Mouse (Mus musculus): ENCODE measurements around the gene Ppp2r3d. TPM values are rescaled to one million over a fixed set of nuclear protein-coding genes. Genes with fewer than 3 reads are reported as not detected.

The Ppp2r3d gene
- polyA plus RNA-seq, 1 experiment: 167 TPM

- Histone ChIP-seq H3K4me3 (replicated peaks; ENCODE audit: insufficient read depth, low read depth, low read length) (no peak overlapping the region), H3K27me3 (ENCODE audit: control insufficient read depth, insufficient read depth, low read length) (no peaks in the 10 kb centered on the region), H3K27ac (ENCODE audit: insufficient read depth, low read length) (no peak overlapping the region), H3K4me1 (ENCODE audit: control insufficient read depth, insufficient read depth, low read length) (no peaks in the 10 kb centered on the region)
- TF ChIP-seq CTCF (IDR thresholded peaks at IDR 0.05; ENCODE audit: borderline replicate concordance, insufficient read depth, low read depth, low read length) (no peak), POLR2A (IDR thresholded peaks at IDR 0.05; ENCODE audit: borderline replicate concordance, insufficient read depth, low read length) (no peak)
- DNase-seq: peak; percentile 23 to 31
- WGBS: 98% methylated on average over 45 of the region's 45 CpGs
Measured at GRCm38 (mm10) chr9:124441681-124442532, 34.8 kb downstream of the Ppp2r3d start.

- H3K4me1 ChIP-seq (ENCODE audit: control insufficient read depth, insufficient read depth, low read length): no peaks in the 10 kb centered on the region
- TF ChIP-seq POLR2A (IDR thresholded peaks at IDR 0.05; ENCODE audit: borderline replicate concordance, insufficient read depth, low read length) (no peak), CTCF (IDR thresholded peaks at IDR 0.05; ENCODE audit: borderline replicate concordance, insufficient read depth, low read depth, low read length) (no peak)
- H3K4me3 ChIP-seq (replicated peaks; ENCODE audit: insufficient read depth, low read depth, low read length): no peak overlapping the region
- DNase-seq: peak in 1 of 2 experiments; percentile 39
- H3K27me3 ChIP-seq (ENCODE audit: control insufficient read depth, insufficient read depth, low read length): no peaks in the 10 kb centered on the region
- no peak overlapping the region for H3K27ac ChIP-seq (ENCODE audit: insufficient read depth, low read length)
- 80% methylated on average over 14 of the region's 14 CpGs for WGBS
Measured at GRCm38 (mm10) chr9:124440724-124441045, 36.0 kb downstream of the Ppp2r3d start.

- no peak overlapping the region for H3K4me3 ChIP-seq (replicated peaks; ENCODE audit: insufficient read depth, low read depth, low read length)
- H3K27me3 ChIP-seq (ENCODE audit: control insufficient read depth, insufficient read depth, low read length): no peaks in the 10 kb centered on the region
- no peaks in the 10 kb centered on the region for H3K4me1 ChIP-seq (ENCODE audit: control insufficient read depth, insufficient read depth, low read length)
- no peak overlapping the region for H3K27ac ChIP-seq (ENCODE audit: insufficient read depth, low read length)
- TF ChIP-seq POLR2A (IDR thresholded peaks at IDR 0.05; ENCODE audit: borderline replicate concordance, insufficient read depth, low read length) (no peak), CTCF (IDR thresholded peaks at IDR 0.05; ENCODE audit: borderline replicate concordance, insufficient read depth, low read depth, low read length) (no peak)
- DNase-seq: peak in 1 of 2 experiments; percentile 43
- 93% methylated on average over 29 of the region's 29 CpGs for WGBS
Measured at GRCm38 (mm10) chr9:124439848-124440723, 36.6 kb downstream of the Ppp2r3d start.

- H3K27me3 ChIP-seq (ENCODE audit: control insufficient read depth, insufficient read depth, low read length): no peaks in the 10 kb centered on the region
- H3K27ac ChIP-seq (ENCODE audit: insufficient read depth, low read length): no peak overlapping the region
- no peaks in the 10 kb centered on the region for H3K4me1 ChIP-seq (ENCODE audit: control insufficient read depth, insufficient read depth, low read length)
- TF ChIP-seq CTCF (IDR thresholded peaks at IDR 0.05; ENCODE audit: borderline replicate concordance, insufficient read depth, low read depth, low read length) (no peak), POLR2A (IDR thresholded peaks at IDR 0.05; ENCODE audit: borderline replicate concordance, insufficient read depth, low read length) (no peak)
- 97% methylated on average over 13 of the region's 13 CpGs for WGBS
- H3K4me3 ChIP-seq (replicated peaks; ENCODE audit: insufficient read depth, low read depth, low read length): no peak overlapping the region
- DNase-seq: peak; percentile 33 to 42
Measured at GRCm38 (mm10) chr9:124439403-124439847, 37.3 kb downstream of the Ppp2r3d start.

- Histone ChIP-seq H3K27ac (ENCODE audit: insufficient read depth, low read length) (no peak overlapping the region), H3K4me3 (replicated peaks; ENCODE audit: insufficient read depth, low read depth, low read length) (no peak overlapping the region), H3K4me1 (ENCODE audit: control insufficient read depth, insufficient read depth, low read length) (no peaks in the 10 kb centered on the region), H3K27me3 (ENCODE audit: control insufficient read depth, insufficient read depth, low read length) (no peaks in the 10 kb centered on the region)
- 97% methylated on average over 22 of the region's 22 CpGs for WGBS
- peak; percentile 20 to 24 for DNase-seq
- TF ChIP-seq CTCF (IDR thresholded peaks at IDR 0.05; ENCODE audit: borderline replicate concordance, insufficient read depth, low read depth, low read length): no peak
- no peak for TF ChIP-seq POLR2A (IDR thresholded peaks at IDR 0.05; ENCODE audit: borderline replicate concordance, insufficient read depth, low read length)
Measured at GRCm38 (mm10) chr9:124438686-124439346, 37.9 kb downstream of the Ppp2r3d start.

GRCm38 (mm10) chr9:124425411-124425885 is 51.2 kb downstream of the Ppp2r3d start:
- H3K27ac ChIP-seq (ENCODE audit: insufficient read depth, low read length): peak overlapping the region; percentile 94
- no peaks in the 10 kb centered on the region for H3K27me3 ChIP-seq (ENCODE audit: control insufficient read depth, insufficient read depth, low read length)
- peak; percentile 69; the same call in 1 of the 2 replicates for TF ChIP-seq POLR2A (IDR thresholded peaks at IDR 0.05; ENCODE audit: borderline replicate concordance, insufficient read depth, low read length)
- TF ChIP-seq CTCF (IDR thresholded peaks at IDR 0.05; ENCODE audit: borderline replicate concordance, insufficient read depth, low read depth, low read length): no peak
- under 1% methylated on average over 44 of the region's 47 CpGs for WGBS
- no peaks in the 10 kb centered on the region for H3K4me1 ChIP-seq (ENCODE audit: control insufficient read depth, insufficient read depth, low read length)
- H3K4me3 ChIP-seq (replicated peaks; ENCODE audit: insufficient read depth, low read depth, low read length): peak overlapping the region; percentile 87
- DNase-seq: peak; percentile 96 to 98
